Mouse (Mus musculus) megakaryocyte, embryonic 14.5 days (primary cell): ENCODE data around the gene Hist2h3c2. TPM values are rescaled to one million over a fixed set of nuclear protein-coding genes. Genes with fewer than 3 reads are reported as not detected.

Experiments used
- H3K27me3 ChIP-seq: replicated peaks from 2 replicates; pipeline ENCODE3; 2012; ENCODE audit warnings: inconsistent platforms
- H3K36me3 ChIP-seq: replicated peaks from 2 replicates; pipeline ENCODE3; 2012; ENCODE audit warnings: low read length, inconsistent platforms, mixed read lengths
- H3K4me1 ChIP-seq: 2 replicates; pipeline ENCODE4 v1.6.1; 2012; ENCODE audit warnings: inconsistent platforms
- H3K4me3 ChIP-seq: replicated peaks from 2 replicates; pipeline ENCODE3; 2012; ENCODE audit warnings: moderate library complexity, mild to moderate bottlenecking, inconsistent platforms
- H3K9me3 ChIP-seq: 2 replicates; pipeline ENCODE4 v1.6.1; 2012; ENCODE audit warnings: inconsistent platforms
- FLI1 ChIP-seq: IDR thresholded peaks from 2 replicates; pipeline ENCODE4 v1.6.1; 2012; ENCODE audit warnings: low read length, inconsistent platforms, mixed read lengths
- GATA1 ChIP-seq: IDR thresholded peaks from 3 replicates; pipeline ENCODE4 v1.6.1; 2012; ENCODE audit warnings: mixed read lengths, low read length, inconsistent platforms, borderline replicate concordance
- polyA plus RNA-seq: library from polyadenylated mRNA; stranded (reverse); fragments of >175 nt; gene quantifications from 2 replicates; pipeline ENCODE4 v1.2.3, GENCODE M21; 2012; ENCODE audit warnings: low replicate concordance; ENCODE audit not compliant: insufficient read depth

Hist2h3c2 gene
- polyA plus RNA-seq, 1 experiment, result 50.2 TPM

GRCm38 (mm10) chr3:96195616-96196313 is 43.2 kb downstream of the Hist2h3c2 start:
- peaks cover 30% of the 10 kb centered on the region for H3K36me3 ChIP-seq
- H3K27me3 ChIP-seq, result peaks cover 8% of the 10 kb centered on the region
- peaks cover 5% of the 10 kb centered on the region; the same call in 1 of the 2 replicates for H3K9me3 ChIP-seq
- no peak for TF ChIP-seq FLI1
- no peak for TF ChIP-seq GATA1
- H3K4me3 ChIP-seq, result no peak overlapping the region
- H3K4me1 ChIP-seq, result peaks cover 69% of the 10 kb centered on the region

DNA sequence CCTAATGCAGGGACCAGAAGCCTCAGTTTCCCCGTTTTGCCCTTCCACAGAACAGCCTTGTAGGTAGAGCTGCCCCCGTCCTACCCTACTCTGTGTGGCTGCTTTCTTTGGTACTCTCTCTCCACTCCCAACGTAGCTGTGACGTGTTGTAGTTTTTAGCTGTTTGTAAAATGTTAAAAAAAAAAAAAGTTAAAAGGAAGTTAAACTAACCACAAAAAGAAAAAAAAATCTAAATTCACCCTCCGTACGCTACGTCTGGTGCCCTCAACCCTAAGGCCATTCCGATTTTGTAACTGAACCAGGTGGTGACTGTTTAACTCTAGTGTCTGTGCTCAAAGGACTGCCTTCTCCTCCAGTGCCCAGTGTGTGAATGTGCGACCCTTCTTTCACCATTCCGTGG is 44.0 kb downstream of the Hist2h3c2 start:
- TF ChIP-seq GATA1, result no peak
- TF ChIP-seq FLI1, result no peak
- peaks cover 38% of the 10 kb centered on the region for H3K36me3 ChIP-seq

DNA sequence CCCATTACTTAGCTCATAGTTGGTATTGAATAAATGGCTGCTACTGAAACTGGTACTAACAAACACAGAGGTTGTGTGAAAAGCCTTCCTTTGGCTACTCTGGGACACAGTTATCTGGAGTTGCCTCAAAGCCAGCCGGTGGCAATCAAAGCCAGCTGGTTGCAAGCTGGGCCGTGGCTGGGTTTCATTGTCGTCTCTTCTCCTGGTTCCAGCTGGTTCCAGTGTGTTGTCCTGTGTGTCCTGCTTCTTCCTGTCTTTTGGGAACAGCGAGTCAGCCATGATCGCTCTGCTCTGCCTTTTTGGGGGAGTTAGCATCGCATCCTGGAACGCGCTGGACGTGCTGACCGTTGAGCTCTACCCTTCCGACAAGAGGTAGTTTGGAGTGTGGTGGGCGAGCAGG is 46.0 kb downstream of the Hist2h3c2 start:
- H3K36me3 ChIP-seq, result peaks cover 45% of the 10 kb centered on the region
- no peak overlapping the region for H3K4me3 ChIP-seq
- TF ChIP-seq FLI1 (no peak), GATA1 (no peak)
- peaks cover 70% of the 10 kb centered on the region for H3K4me1 ChIP-seq
- H3K27me3 ChIP-seq, result peaks cover 8% of the 10 kb centered on the region
- H3K9me3 ChIP-seq, result peaks cover 5% of the 10 kb centered on the region; the same call in 1 of the 2 replicates

More for the DNA sequence above, 44.0 kb downstream of the Hist2h3c2 start:
- Histone ChIP-seq H3K4me3 (no peak overlapping the region), H3K27me3 (peaks cover 8% of the 10 kb centered on the region), H3K4me1 (peaks cover 75% of the 10 kb centered on the region), H3K9me3 (peaks cover 5% of the 10 kb centered on the region; the same call in 1 of the 2 replicates)

Other genes starting within 250 kb of the Hist2h3c2 start
- 556 and 663 TPM in 2 replicates for gene Plekho1, start 243.1 kb downstream of the Hist2h3c2 start, polyA plus RNA-seq
- 19.1 and 19.4 TPM in 2 replicates for gene Vps45, start 180.7 kb downstream of the Hist2h3c2 start, polyA plus RNA-seq
- 9.2 and 12.9 TPM in 2 replicates for gene Otud7b, start 134.6 kb downstream of the Hist2h3c2 start, polyA plus RNA-seq
- 0.57 TPM in 1 of 2 replicates, not detected in the other for gene Mtmr11, start 77.1 kb downstream of the Hist2h3c2 start, polyA plus RNA-seq
- gene Sf3b4, start 66.8 kb downstream of the Hist2h3c2 start, polyA plus RNA-seq, result 463 and 1,018 TPM in 2 replicates
- 1.9 and 7.6 TPM in 2 replicates for gene Sv2a, start 58.0 kb downstream of the Hist2h3c2 start, polyA plus RNA-seq
- gene Bola1, start 19.4 kb downstream of the Hist2h3c2 start, polyA plus RNA-seq, result 29.8 and 114 TPM in 2 replicates
- gene Hist2h2ab, start 19.3 kb downstream of the Hist2h3c2 start, polyA plus RNA-seq, result not detected in 2 replicates
- gene Hist2h2ac, start 18.2 kb downstream of the Hist2h3c2 start, polyA plus RNA-seq, result 15.1 and 19.7 TPM in 2 replicates
- gene Hist2h2be, start 18.0 kb downstream of the Hist2h3c2 start, polyA plus RNA-seq, result 0.10 TPM in 1 of 2 replicates, not detected in the other
- gene Hist2h2aa2, start 1.1 kb upstream of the Hist2h3c2 start, polyA plus RNA-seq, result 947 and 1,036 TPM in 2 replicates
- 57.2 and 67.0 TPM in 2 replicates for gene Hist2h2aa1, start 6.4 kb upstream of the Hist2h3c2 start, polyA plus RNA-seq
- gene Hist2h3c1, start 7.6 kb upstream of the Hist2h3c2 start, polyA plus RNA-seq, result not detected in 2 replicates
- 5.6 and 6.1 TPM in 2 replicates for gene Hist2h4, start 24.2 kb upstream of the Hist2h3c2 start, polyA plus RNA-seq
- 84.7 and 122 TPM in 2 replicates for gene Hist2h3b, start 29.5 kb upstream of the Hist2h3c2 start, polyA plus RNA-seq
- 1.0 TPM in 1 of 2 replicates, not detected in the other for gene Hist2h2bb, start 30.6 kb upstream of the Hist2h3c2 start, polyA plus RNA-seq
- gene Fcgr1, start 54.8 kb upstream of the Hist2h3c2 start, polyA plus RNA-seq, result 0.86 and 1.7 TPM in 2 replicates
- gene BC107364, start 213.2 kb upstream of the Hist2h3c2 start, polyA plus RNA-seq, result not detected in 2 replicates